Mouse (Mus musculus) CH12.LX (cell line): Measurements from ENCODE around the gene Coro2a.

ENCODE experiments used
- CHD2 ChIP-seq: IDR thresholded peaks from 2 replicates; pipeline ENCODE4 v1.6.1; 2011; ENCODE audit warnings: low read length, improper control_type of control experiment
- CTCF ChIP-seq, 2 experiments: IDR thresholded peaks in 1 of 2; conservative IDR thresholded peaks in 1 of 2; 2 replicates each; pipeline ENCODE4 v1.5.1; 2011 to 2012; ENCODE audit warnings: low read depth in 2 of 2, low read length in 2 of 2, improper control_type of control experiment in 1 of 2, inconsistent platforms in 1 of 2, mild to moderate bottlenecking in 1 of 2, moderate library complexity in 1 of 2
- EP300 ChIP-seq: IDR thresholded peaks from 2 replicates; pipeline ENCODE4 v1.6.1; 2011; ENCODE audit warnings: low read length, improper control_type of control experiment
- PAX5 ChIP-seq: IDR thresholded peaks from 2 replicates; pipeline ENCODE4 v1.6.1; 2012; ENCODE audit warnings: low read length, inconsistent platforms, mixed read lengths
- POLR2AphosphoS2 ChIP-seq: IDR thresholded peaks from 2 replicates; pipeline ENCODE4 v1.6.1; 2011; ENCODE audit warnings: low read depth, low read length, improper control_type of control experiment
- TBP ChIP-seq: conservative IDR thresholded peaks from 2 replicates; pipeline ENCODE4 v1.6.1; 2011; ENCODE audit warnings: low read depth, low read length, improper control_type of control experiment

GRCm38 (mm10) chr4:46521457-46521856 lies 80.5 kb downstream of the Coro2a start:
- TF ChIP-seq CTCF (conservative IDR thresholded peaks at IDR 0.05 in 1 of 2, IDR thresholded peaks at IDR 0.05 in 1 of 2; ENCODE audit: low read depth in 2 of 2, low read length in 2 of 2) (no peak), POLR2AphosphoS2 (no peak), CHD2 (no peak), PAX5 (no peak), TBP (no peak), EP300 (no peak)
